23 mouse cellular contexts compared by ENCODE assay signal in the genomic region with DNA sequence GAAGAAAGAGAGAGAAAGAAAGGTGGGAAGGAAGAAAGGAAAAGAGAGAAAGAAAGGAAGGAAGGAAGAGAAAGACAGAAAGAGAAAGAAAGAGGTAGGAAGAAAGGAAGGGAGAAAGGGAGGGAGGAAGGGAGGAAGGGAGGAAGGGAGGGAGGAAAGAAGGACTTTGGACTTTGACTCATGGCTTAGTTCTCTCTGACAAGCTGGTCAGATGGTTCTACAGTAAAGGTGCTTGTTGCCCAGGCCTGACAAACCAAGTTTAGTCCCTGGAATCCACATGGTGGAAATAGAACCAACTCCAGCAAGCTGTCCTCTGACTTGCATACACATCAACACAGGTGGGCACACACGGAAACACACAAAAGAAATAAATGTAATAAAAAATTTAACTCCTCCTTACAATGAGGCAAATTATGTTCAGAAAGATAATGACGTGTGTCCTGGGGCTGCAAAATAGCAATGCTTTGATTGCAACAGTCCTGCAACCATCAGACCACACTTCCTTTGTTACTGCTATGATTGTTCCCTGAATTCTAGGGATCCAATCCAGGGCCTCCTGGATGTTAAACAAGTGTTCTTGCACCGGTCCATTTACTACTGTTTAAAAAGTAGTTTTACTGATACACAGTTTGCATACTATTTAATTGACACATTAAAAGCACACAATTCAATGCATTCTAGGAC. TPM values are rescaled to one million over a fixed set of nuclear protein-coding genes. Genes with fewer than 3 reads are reported as not detected.
DNase-seq lines count a peak whose midpoint lies in the region; ATAC-seq and TF ChIP-seq lines count a peak whose summit lies in the region.
"Had no signal": no experiment of that assay in that cellular context is flagged by ENCODE, and none has a peak within 500 bp of the region (broad histone marks: within the 10 kb centered on the region; RNA-seq: fewer than 3 reads in every experiment).

No protein-coding gene starts in this region.

- no peak for TF ChIP-seq CTCF in kidney, adult 2 months (conservative IDR thresholded peaks at IDR 0.05; ENCODE audit: insufficient read depth, insufficient read length, low read depth, low read length)
- TF ChIP-seq CTCF in lung, postnatal 0 days (IDR thresholded peaks at IDR 0.05) = no peak

- TF ChIP-seq POLR2A in kidney, adult 2 months (IDR thresholded peaks at IDR 0.05; ENCODE audit: low read depth, low read length) = no peak

- 78% methylated on average over 3 of the region's 3 CpGs for WGBS in kidney, adult 2 months
- 57% methylated on average over 3 of the region's 3 CpGs for WGBS in lung, postnatal 0 days

- no peak overlapping the region for H3K9ac ChIP-seq in lung, postnatal 0 days (replicated peaks; ENCODE audit: low read depth)
- H3K9ac ChIP-seq: embryonic facial prominence, embryonic 15.5 days; hindbrain, embryonic 13.5 days had no signal

- H3K27ac ChIP-seq in kidney, adult 2 months (ENCODE audit: insufficient read depth, low read depth, low read length) = no peak overlapping the region
- 0 out of 2 replicates have a peak overlapping the region, but pooled peaks have one; percentile 29 for H3K27ac ChIP-seq in brown adipose tissue, adult 24 weeks (replicated peaks; ENCODE audit: low read depth, low read length)
- H3K27ac ChIP-seq in lung, postnatal 0 days (ENCODE audit: low read length) = no peak overlapping the region
- H3K27ac ChIP-seq: embryonic facial prominence, embryonic 15.5 days; forebrain, embryonic 10.5 days; gastrocnemius, adult 2 months; heart, embryonic 10.5 days; hindbrain, embryonic 13.5 days had no signal

- DNase-seq in kidney, adult 2 months = peak; percentile 30
- DNase-seq in kidney, postnatal 36 days = no peak
- peak; percentile 40 for DNase-seq in 416B (ENCODE audit: low read depth)
- DNase-seq in lung, postnatal 0 days (ENCODE audit: low spot score) = no peak
- no peak for DNase-seq in right cerebral cortex, adult 18-20 months
- DNase-seq: adrenal gland, adult 2 months; adrenal gland, postnatal 25 days; cerebellum, adult 11 months; cerebellum, adult 8-10 months; cerebellum, postnatal 14 days; embryo, embryonic 11 days; gastrocnemius, adult 2 months; gastrocnemius, postnatal 25 days; heart, adult 11 months; heart, postnatal 14 days had no signal

- no peak overlapping the region for H3K4me3 ChIP-seq in kidney, adult 2 months (ENCODE audit: insufficient read depth, low read depth, low read length)
- H3K4me3 ChIP-seq in brown adipose tissue, adult 24 weeks (ENCODE audit: insufficient read depth, low read depth, low read length) = no peak overlapping the region
- H3K4me3 ChIP-seq in lung, postnatal 0 days (ENCODE audit: low read depth, low read length) = no peak overlapping the region
- H3K4me3 ChIP-seq: embryonic facial prominence, embryonic 15.5 days; erythroblast, embryonic 14.5 days; forebrain, embryonic 10.5 days; gastrocnemius, adult 2 months; heart, embryonic 10.5 days; hindbrain, embryonic 13.5 days had no signal

- no peak overlapping the region for H3K4me2 ChIP-seq in lung, postnatal 0 days (replicated peaks; ENCODE audit: low read depth, low read length)
- H3K4me2 ChIP-seq: embryonic facial prominence, embryonic 15.5 days; hindbrain, embryonic 13.5 days had no signal

- H3K27me3 ChIP-seq in kidney, adult 2 months (replicated peaks; ENCODE audit: control insufficient read depth, insufficient read depth, low read length) = no peaks in the 10 kb centered on the region
- no peaks in the 10 kb centered on the region for H3K27me3 ChIP-seq in lung, postnatal 0 days (replicated peaks; ENCODE audit: insufficient read depth, low read length)
- H3K27me3 ChIP-seq: embryonic facial prominence, embryonic 15.5 days; hindbrain, embryonic 13.5 days had no signal

- TF ChIP-seq EP300 in lung, postnatal 0 days (IDR thresholded peaks at IDR 0.05) = no peak

- ATAC-seq in megakaryocyte progenitor cell, adult 5-6 weeks (replicated peaks; ENCODE audit: poor library complexity) = peak; percentile 55
- no peak for ATAC-seq in lung, postnatal 0 days
- ATAC-seq: forebrain, embryonic 14.5 days had no signal

- no peaks in the 10 kb centered on the region for H3K4me1 ChIP-seq in kidney, adult 2 months (ENCODE audit: control insufficient read depth, insufficient read depth, low read length)
- no peaks in the 10 kb centered on the region for H3K4me1 ChIP-seq in brown adipose tissue, adult 24 weeks (ENCODE audit: control insufficient read depth, insufficient read depth, insufficient read length, low read length)
- H3K4me1 ChIP-seq in lung, postnatal 0 days (ENCODE audit: insufficient read depth, low read depth, low read length) = no peaks in the 10 kb centered on the region
- H3K4me1 ChIP-seq: embryonic facial prominence, embryonic 15.5 days; forebrain, embryonic 10.5 days; heart, embryonic 10.5 days; hindbrain, embryonic 13.5 days had no signal

- no peaks in the 10 kb centered on the region for H3K9me3 ChIP-seq in lung, postnatal 0 days (ENCODE audit: low read length)
- H3K9me3 ChIP-seq: heart, embryonic 10.5 days; hindbrain, embryonic 13.5 days had no signal

- no peaks in the 10 kb centered on the region for H3K36me3 ChIP-seq in kidney, adult 2 months (ENCODE audit: control insufficient read depth, insufficient read depth, low read length)
- H3K36me3 ChIP-seq in lung, postnatal 0 days (ENCODE audit: insufficient read depth, low read length) = no peaks in the 10 kb centered on the region
- H3K36me3 ChIP-seq: embryonic facial prominence, embryonic 15.5 days; forebrain, embryonic 10.5 days; heart, embryonic 10.5 days; hindbrain, embryonic 13.5 days had no signal

RNA-seq across cellular contexts. Expression of gene Eya3, which starts 28.3 kb away (rescaled TPM):
- polyA plus RNA-seq in kidney, adult 2 months (2012; rRNA removed) = 19.0 and 21.6 TPM in 2 replicates
- polyA plus RNA-seq in brown adipose tissue, adult 24 weeks (2012; ENCODE audit: insufficient read depth, insufficient read length, missing spikeins) = 13.8 and 20.5 TPM in 2 replicates
- total RNA-seq in megakaryocyte progenitor cell, adult 5-6 weeks (2015) = 55.0 and 58.2 TPM in 2 replicates
- 26.7 and 28.7 TPM in 2 replicates for total RNA-seq in megakaryocyte progenitor cell, adult 5-6 weeks (2017)
- 8.2 and 8.8 TPM in 2 replicates for polyA plus RNA-seq in lung, postnatal 0 days (2015; fragmentation: Nextera tagmentation; extraction: Ambion mirVana)

RNA-seq across cellular contexts. Expression of gene Ptafr, which starts 46.6 kb away (rescaled TPM):
- polyA plus RNA-seq in kidney, adult 2 months (2012; rRNA removed) = 1.4 and 2.2 TPM in 2 replicates
- polyA plus RNA-seq in brown adipose tissue, adult 24 weeks (2012; ENCODE audit: insufficient read depth, insufficient read length, missing spikeins) = 1.0 and 3.6 TPM in 2 replicates
- 1.1 and 1.3 TPM in 2 replicates for total RNA-seq in megakaryocyte progenitor cell, adult 5-6 weeks (2015)
- total RNA-seq in megakaryocyte progenitor cell, adult 5-6 weeks (2017) = 2.5 and 2.9 TPM in 2 replicates
- polyA plus RNA-seq in lung, postnatal 0 days (2015; fragmentation: Nextera tagmentation; extraction: Ambion mirVana) = 2.1 and 2.5 TPM in 2 replicates

Comparison
In these comparisons a context has a peak if more than half of its experiments do, and no peak if none do; other contexts are left out.
1. DNase-seq: peak in kidney, adult 2 months (single experiment) and 416B (single experiment); none in kidney, postnatal 36 days (0 of 2), lung, postnatal 0 days (single experiment) and right cerebral cortex, adult 18-20 months (single experiment).